Mouse (Mus musculus) gastrocnemius, adult 18-20 months (tissue): Measurements from ENCODE around the gene Gm4869. TPM values are rescaled to one million over a fixed set of nuclear protein-coding genes. Genes with fewer than 3 reads are reported as not detected.

Source experiments
- DNase-seq: peaks from one replicate; pipeline ENCODE4 v3.0.0; 2021; ENCODE audit warnings: low spot score
- microRNA-seq: library from miRNA; unstranded; fragments of <30 nt; microRNA quantifications from one replicate; pipeline ENCODE4 v1.2.0, GENCODE M21; 2021
- total RNA-seq, 2 experiments: library from RNA; stranded (reverse); gene quantifications; 2 replicates each; pipeline ENCODE4 v1.2.3; 2021

Gene Gm4869
- total RNA-seq, 2 experiments from 2014 or later = not detected

GRCm38 (mm10) chr5:140517159-140517920 lies 71.9 kb downstream of the Gm4869 start:
- no peak for DNase-seq

GRCm38 (mm10) chr5:140517921-140518230 lies 72.4 kb downstream of the Gm4869 start:
- DNase-seq = no peak

GRCm38 (mm10) chr5:140521196-140521595 lies 75.8 kb downstream of the Gm4869 start:
- no peak for DNase-seq

- DNase-seq = no peak
These were observed 81.3 kb downstream of the Gm4869 start for GRCm38 (mm10) chr5:140526754-140527153.

GRCm38 (mm10) chr5:140538111-140538683 lies 92.8 kb downstream of the Gm4869 start:
- DNase-seq = peak; percentile 36

GRCm38 (mm10) chr5:140540106-140540505 lies 94.7 kb downstream of the Gm4869 start:
- DNase-seq = peak; percentile 84

GRCm38 (mm10) chr5:140542811-140543575 lies 97.5 kb downstream of the Gm4869 start:
- DNase-seq = no peak

Small RNA genes lying within 50 kb of the gene (microRNA-seq; reads per million reads assigned to microRNA genes)
- gene Mir7038 = not detected

Other genes with a start within 250 kb of the Gm4869 start
- 1 to 10 TPM; 7.0 to 7.2 TPM for gene Mad1l1, start 124.1 kb upstream of the Gm4869 start, total RNA-seq
- 1 to 10 TPM; 4.8 to 6.4 TPM for gene Nudt1, start 124.0 kb upstream of the Gm4869 start, total RNA-seq
- 1 to 10 TPM; 5.8 to 6.2 TPM for gene Mrm2, start 113.7 kb upstream of the Gm4869 start, total RNA-seq
- 10 to 100 TPM in 1 of 2 experiments, 1 to 10 TPM in 1; 8.0 to 10.7 TPM for gene Snx8, start 56.4 kb upstream of the Gm4869 start, total RNA-seq
- gene Eif3b, start 26.3 kb upstream of the Gm4869 start, total RNA-seq = 10 to 100 TPM; 78.9 to 84.5 TPM
- gene Chst12, start 59.9 kb downstream of the Gm4869 start, total RNA-seq = 1 to 10 TPM; 4.2 to 5.0 TPM
- gene Grifin, start 119.4 kb downstream of the Gm4869 start, total RNA-seq = not detected
- 1 to 10 TPM; 3.3 to 3.5 TPM for gene Lfng, start 161.7 kb downstream of the Gm4869 start, total RNA-seq
- 1 to 10 TPM; 4.1 to 5.4 TPM for gene Ttyh3, start 203.4 kb downstream of the Gm4869 start, total RNA-seq